Mouse (Mus musculus): Measurements from ENCODE around the gene Pcsk5.

GRCm38 (mm10) chr19:17752841-17753240 is 84.6 kb downstream of the Pcsk5 start:
- TF ChIP-seq POLR2A (IDR thresholded peaks at IDR 0.05; ENCODE audit: extremely low read depth, insufficient read depth, low read length) = no peak
- no peak for TF ChIP-seq CTCF (IDR thresholded peaks at IDR 0.05; ENCODE audit: extremely low read depth, insufficient read depth, low read length)

Measured in cortical plate, adult 2 months (tissue).